8 mouse cellular contexts compared by ENCODE assay signal in the genomic region with DNA sequence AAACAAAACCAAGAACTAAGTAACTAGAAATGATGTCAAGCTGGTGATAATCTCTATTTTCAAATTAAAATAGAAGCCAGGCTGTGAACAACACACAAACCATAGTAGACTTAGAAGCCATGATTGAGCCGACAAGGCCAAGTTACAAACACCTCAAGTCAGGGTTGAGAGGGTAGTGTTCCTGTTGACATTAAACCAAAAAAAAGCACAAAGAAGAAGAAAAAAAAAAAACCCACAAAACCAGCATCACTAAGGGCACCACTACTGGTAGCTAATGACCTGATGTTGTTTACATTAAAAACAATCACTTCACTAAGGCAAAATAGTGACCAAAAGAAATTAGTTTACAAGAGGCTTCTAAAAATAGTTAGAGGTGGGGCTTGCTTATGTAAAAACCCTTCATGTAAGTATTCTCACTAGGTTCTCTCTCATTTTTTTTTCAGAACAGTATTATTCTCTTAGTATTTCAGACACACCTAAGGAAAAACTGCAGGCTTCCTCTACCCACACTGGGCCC. TPM values are rescaled to one million over a fixed set of nuclear protein-coding genes. Genes with fewer than 3 reads are reported as not detected.
DNase-seq lines count a peak whose midpoint lies in the region; ATAC-seq lines count a peak whose summit lies in the region.

No protein-coding gene starts in this region.

- peak overlapping the region; percentile 68 for H3K9ac ChIP-seq in limb, embryonic 12.5 days (replicated peaks)

- H3K4me2 ChIP-seq in limb, embryonic 12.5 days = peak overlapping the region; percentile 100

- ATAC-seq in megakaryocyte, adult 5-6 weeks (ENCODE audit: poor library complexity, severe bottlenecking) = no peak
- ATAC-seq in limb, embryonic 12.5 days (ENCODE audit: insufficient number of reproducible peaks, insufficient read depth, low FRiP score, low TSS enrichment, low read depth) = no peak

- H3K4me1 ChIP-seq in megakaryocyte, embryonic 14.5 days = peaks cover 43% of the 10 kb centered on the region
- peaks cover 89% of the 10 kb centered on the region for H3K4me1 ChIP-seq in forebrain, embryonic 10.5 days
- peaks cover 58% of the 10 kb centered on the region for H3K4me1 ChIP-seq in limb, embryonic 12.5 days (replicated peaks)

- H3K4me3 ChIP-seq in megakaryocyte, embryonic 14.5 days (replicated peaks) = peak overlapping the region; percentile 100
- H3K4me3 ChIP-seq in forebrain, embryonic 10.5 days = peak overlapping the region; percentile 99
- H3K4me3 ChIP-seq in limb, embryonic 12.5 days (replicated peaks) = peak overlapping the region; percentile 91

- WGBS in forebrain, embryonic 10.5 days = 73% methylated on average over 1 of the region's 1 CpGs
- 39% methylated on average over 1 of the region's 1 CpGs for WGBS in limb, embryonic 12.5 days

- DNase-seq in forebrain, embryonic 10.5 days (ENCODE audit: extremely low spot score, low spot score) = no peak
- peak; percentile 52 for DNase-seq in splenic B cell, adult 2 months (ENCODE audit: low read depth, low spot score)
- DNase-seq in cerebellum, adult 9-11 months = no peak
- no peak for DNase-seq in gastrocnemius, adult 8-10 months (ENCODE audit: low spot score in 2 of 2)
- DNase-seq in kidney, postnatal 25 days = no peak

- peak overlapping the region; percentile 54; the same call in 1 of the 2 replicates for H3K27ac ChIP-seq in forebrain, embryonic 10.5 days
- H3K27ac ChIP-seq in limb, embryonic 12.5 days = peak overlapping the region; percentile 67

- H3K36me3 ChIP-seq in megakaryocyte, embryonic 14.5 days (replicated peaks; ENCODE audit: low read length) = peaks cover 74% of the 10 kb centered on the region
- H3K36me3 ChIP-seq in forebrain, embryonic 10.5 days (replicated peaks) = peaks cover 41% of the 10 kb centered on the region
- peaks cover 45% of the 10 kb centered on the region for H3K36me3 ChIP-seq in limb, embryonic 12.5 days
- H3K36me3 ChIP-seq in splenic B cell, adult 2 months (ENCODE audit: control insufficient read depth, insufficient read depth, low read length, poor library complexity, severe bottlenecking) = no peaks in the 10 kb centered on the region

- H3K27me3 ChIP-seq in megakaryocyte, embryonic 14.5 days (replicated peaks) = no peaks in the 10 kb centered on the region
- H3K27me3 ChIP-seq in forebrain, embryonic 10.5 days (ENCODE audit: poor library complexity, severe bottlenecking) = no peaks in the 10 kb centered on the region
- no peaks in the 10 kb centered on the region for H3K27me3 ChIP-seq in limb, embryonic 12.5 days
- H3K27me3 ChIP-seq in splenic B cell, adult 2 months (ENCODE audit: control insufficient read depth, insufficient read depth, low read length, poor library complexity, severe bottlenecking) = no peaks in the 10 kb centered on the region

- no peaks in the 10 kb centered on the region for H3K9me3 ChIP-seq in megakaryocyte, embryonic 14.5 days
- no peaks in the 10 kb centered on the region for H3K9me3 ChIP-seq in forebrain, embryonic 10.5 days
- H3K9me3 ChIP-seq in limb, embryonic 12.5 days = no peaks in the 10 kb centered on the region

RNA-seq across cellular contexts. Expression of a gene that starts 4.2 kb away (rescaled TPM):
- polyA plus RNA-seq in megakaryocyte, embryonic 14.5 days (2012; ENCODE audit: insufficient read depth, low replicate concordance) = 51.5 and 58.6 TPM in 2 replicates
- 95.9 and 105 TPM in 2 replicates for total RNA-seq in megakaryocyte, adult 5-6 weeks (2015)
- total RNA-seq in megakaryocyte, adult 5-6 weeks (2017) = 93.8 and 99.8 TPM in 2 replicates
- polyA plus RNA-seq in forebrain, embryonic 10.5 days (2016; fragmentation: Nextera tagmentation; extraction: Ambion mirVana) = 3.0 and 3.4 TPM in 2 replicates
- 9.3 and 11.0 TPM in 2 replicates for polyA plus RNA-seq in limb, embryonic 12.5 days (2016; fragmentation: Nextera tagmentation; extraction: Ambion mirVana)
- 10 to 100 TPM; 22.2 to 31.2 (median 23.5) TPM for total RNA-seq in gastrocnemius, adult 8-10 months (2022)
